Mouse (Mus musculus) kidney, adult 2 months (tissue): ENCODE data around the gene Sorcs1.

ENCODE experiments used
- CTCF ChIP-seq: fragments of 200-500 bp; conservative IDR thresholded peaks from 2 replicates; pipeline ENCODE4 v1.5.1; 2011; ENCODE audit warnings: low read depth, mild to moderate bottlenecking, control low read depth, low read length, moderate library complexity, mixed read lengths; ENCODE audit not compliant: insufficient read depth, insufficient read length
- POLR2A ChIP-seq: fragments of 200-500 bp; IDR thresholded peaks from one replicate; pipeline ENCODE4 v1.6.1; 2011; ENCODE audit warnings: low read depth, low read length, control low read depth

GRCm38 (mm10) chr19:50683277-50683676, 4.8 kb upstream of the Sorcs1 start:
- TF ChIP-seq POLR2A (no peak), CTCF (no peak)
